Mouse (Mus musculus): ENCODE data around the gene Cyp3a25.
"Not testable (repeated sequence)": the region's sequence is repeated elsewhere in the genome, so short reads cannot be mapped to it uniquely, and the experiment has no call there.

Cyp3a25 gene

DNA sequence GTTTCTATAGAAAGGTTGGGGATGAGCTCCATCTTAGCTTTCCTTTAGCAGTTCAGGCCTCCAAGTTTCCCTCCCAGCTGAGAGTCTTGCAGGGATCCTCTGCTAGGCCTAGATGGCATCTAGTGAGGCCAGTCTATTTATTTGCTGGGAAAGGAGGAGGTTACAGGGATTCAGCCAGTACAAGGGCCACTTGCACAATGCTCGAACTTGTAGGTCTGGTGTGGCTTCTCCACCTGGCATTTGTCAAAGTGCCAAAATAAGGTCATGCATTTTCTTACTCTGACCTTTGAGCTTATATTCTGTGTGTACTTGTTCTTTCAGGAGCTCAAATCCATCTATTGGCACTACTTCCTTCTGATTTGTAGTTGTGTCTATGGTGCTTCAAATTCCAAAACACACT lies at the start of gene Cyp3a25:
TSS of gene Cyp3a25 (minus strand) at position 110 of the 400 bp plus-strand sequence.
- in situ Hi-C loops (cut with MboI; ENCODE audit: unreplicated experiment in 2 of 2) = not testable (repeated sequence)

DNA sequence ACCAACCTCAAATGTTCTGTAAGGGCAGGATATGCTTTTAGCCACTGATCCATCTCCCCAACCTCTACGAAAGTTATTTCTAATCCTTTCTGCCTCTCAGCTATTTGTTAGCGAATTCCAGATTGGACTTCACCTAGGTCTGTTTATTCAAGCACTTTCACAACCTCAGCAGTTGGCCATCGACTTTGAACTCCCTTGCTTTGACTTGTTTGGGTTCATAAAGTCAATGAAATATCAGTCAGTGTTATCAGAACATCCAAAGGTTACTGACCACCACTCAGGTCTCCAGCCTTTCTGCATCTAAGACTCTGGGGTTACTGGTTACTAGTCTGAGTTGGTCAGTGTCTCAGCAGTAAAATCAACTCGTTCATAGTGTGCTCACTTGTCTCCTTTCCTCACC lies 11.7 kb upstream of the Cyp3a25 start:
- in situ Hi-C loops (cut with MboI; ENCODE audit: unreplicated experiment in 2 of 2) = no loop called here

DNA sequence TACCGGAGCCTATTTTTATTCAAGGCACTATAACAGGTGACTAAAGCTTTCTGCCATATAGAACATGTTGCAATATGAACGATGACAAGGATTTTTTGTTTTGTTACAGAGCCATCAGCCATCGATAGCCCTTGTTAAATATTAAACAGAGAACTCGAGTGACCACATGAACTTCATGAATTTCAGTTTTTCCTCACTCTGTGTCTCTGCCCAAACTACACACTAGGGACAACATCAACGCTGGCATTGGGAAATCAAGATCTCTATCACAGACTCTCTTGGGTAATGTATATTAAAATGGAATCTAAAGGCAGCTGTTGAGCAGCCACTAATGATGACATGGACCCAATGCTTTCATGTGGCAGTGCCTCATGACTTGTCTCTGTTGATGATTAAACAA lies 8.9 kb upstream of the Cyp3a25 start:
- in situ Hi-C loops (cut with MboI; ENCODE audit: unreplicated experiment in 2 of 2) = no loop called here

DNA sequence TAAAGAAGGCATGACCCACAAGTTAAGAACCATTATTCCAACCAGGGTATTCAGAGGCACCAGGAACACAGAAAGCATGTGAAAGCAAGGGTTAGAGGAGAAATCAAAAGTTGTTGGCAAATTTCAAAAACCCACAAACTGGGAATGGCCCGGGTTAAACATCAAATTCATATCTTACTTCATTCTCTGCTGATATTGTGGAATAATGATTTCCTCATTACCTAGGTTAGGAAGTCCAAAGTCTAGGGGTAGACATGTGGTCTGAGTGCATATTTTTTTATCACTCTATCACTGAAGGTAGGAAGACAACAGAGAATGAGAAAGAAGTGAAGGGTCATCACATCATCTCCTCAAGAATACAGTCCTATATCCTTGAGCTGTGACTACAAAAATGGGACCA lies 1.8 kb upstream of the Cyp3a25 start:
- in situ Hi-C loops (cut with MboI; ENCODE audit: unreplicated experiment in 2 of 2) = no loop called here

DNA sequence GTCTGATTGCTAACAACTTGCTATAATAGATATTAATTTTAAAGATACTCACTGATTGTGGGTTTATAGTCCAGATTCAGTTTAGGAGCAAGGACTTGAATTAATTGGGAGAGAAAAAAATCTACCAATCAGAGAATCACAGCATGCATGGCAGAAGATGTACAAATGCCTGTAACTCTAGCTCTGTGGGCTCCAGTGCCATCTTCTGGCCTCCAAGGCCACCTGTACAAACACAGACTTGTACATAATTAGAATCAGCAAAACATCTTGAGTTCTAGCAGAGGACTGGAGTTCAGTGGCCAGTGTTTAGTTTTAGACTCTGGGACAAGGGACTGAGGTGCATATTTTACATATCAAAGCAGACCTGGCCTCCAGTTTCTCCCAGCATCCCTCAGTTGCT lies 42.3 kb downstream of the Cyp3a25 start:
- in situ Hi-C loops (cut with MboI; ENCODE audit: unreplicated experiment in 2 of 2) = no loop called here
